Mouse (Mus musculus) small intestine, adult 2 months (tissue): ENCODE results near the gene 1700024G13Rik.

Source experiments
- CTCF ChIP-seq: fragments of 200-500 bp; IDR thresholded peaks from 2 replicates; pipeline ENCODE4 v1.5.1; 2012; ENCODE audit warnings: low read depth, mild to moderate bottlenecking, control low read depth, inconsistent platforms, low read length, moderate library complexity, mixed read lengths; ENCODE audit not compliant: insufficient replicate concordance, insufficient read length; ENCODE audit errors: extremely low read depth
- POLR2A ChIP-seq: fragments of 200-500 bp; IDR thresholded peaks from 2 replicates; pipeline ENCODE4 v1.6.1; 2012; ENCODE audit warnings: low read depth, mild to moderate bottlenecking, control low read depth, inconsistent platforms, low read length, moderate library complexity

DNA sequence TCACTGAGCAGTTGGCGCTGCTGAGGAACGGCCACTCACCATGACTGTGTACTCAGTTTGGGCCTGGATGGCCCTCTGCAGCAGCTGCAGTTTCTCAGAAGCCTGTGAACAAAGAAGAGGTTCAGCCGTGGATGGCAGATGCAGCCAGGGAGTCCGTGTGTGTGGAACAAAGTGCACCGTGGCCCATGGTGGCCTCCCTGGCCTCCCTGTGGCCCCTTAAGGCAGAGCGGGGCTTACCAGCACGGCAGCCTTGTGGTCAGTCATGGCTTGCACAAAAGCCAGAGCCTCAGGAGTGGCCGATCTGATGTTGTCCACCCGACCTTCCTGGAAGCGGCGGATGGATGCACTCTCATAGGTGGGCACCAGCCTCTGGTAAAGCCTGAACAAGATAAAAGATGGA lies 30.6 kb upstream of the 1700024G13Rik start:
- no peak for TF ChIP-seq POLR2A
- TF ChIP-seq CTCF: no peak
